Mouse (Mus musculus) embryonic facial prominence, embryonic 10.5 days (tissue): ENCODE measurements around the gene Dhtkd1. TPM values are rescaled to one million over a fixed set of nuclear protein-coding genes. Genes with fewer than 3 reads are reported as not detected.
A peak's percentile ranks its signal among the peaks of the same experiment; 100 is the strongest.

Experiments used
- DNase-seq: peaks from one replicate; pipeline ENCODE4 v3.0.0-alpha.2; 2017; ENCODE audit warnings: low spot score
- H3K27ac ChIP-seq: fragments of 300-500 bp; sonication (generic); replicated peaks from 2 replicates; pipeline ENCODE4 v1.5.1; 2016; ENCODE audit warnings: mild to moderate bottlenecking
- H3K27me3 ChIP-seq: fragments of 300-500 bp; sonication (generic); replicated peaks from 2 replicates; pipeline ENCODE4 v1.6.1; 2016; ENCODE audit warnings: low read depth, mild to moderate bottlenecking; ENCODE audit not compliant: poor library complexity, severe bottlenecking
- H3K36me3 ChIP-seq: fragments of 300-500 bp; sonication (generic); replicated peaks from 2 replicates; pipeline ENCODE4 v1.6.1; 2016; ENCODE audit warnings: mild to moderate bottlenecking, moderate library complexity
- H3K4me1 ChIP-seq: fragments of 300-500 bp; sonication (generic); 2 replicates; pipeline ENCODE4 v1.6.1; 2016
- H3K4me3 ChIP-seq: fragments of 300-500 bp; sonication (generic); 2 replicates; pipeline ENCODE4 v1.5.1; 2016; ENCODE audit warnings: mild to moderate bottlenecking, moderate library complexity
- H3K9me3 ChIP-seq: fragments of 300-500 bp; sonication (generic); 2 replicates; pipeline ENCODE4 v1.6.1; 2016; ENCODE audit warnings: mild to moderate bottlenecking
- WGBS: fragments of 180-500 bp; shearing (Covaris S2); methylation state at CpG from one replicate; pipeline ENCODE4 v1.1.7; 2016; 5-methylcytosine and 5-hydroxymethylcytosine counted together
- polyA plus RNA-seq: library from polyadenylated mRNA; unstranded; fragments of >200 nt; fragmentation: Nextera tagmentation; extraction: Ambion mirVana; gene quantifications from 2 replicates; pipeline ENCODE4 v1.2.1, GENCODE M21; 2016

The Dhtkd1 gene
- polyA plus RNA-seq, 1 experiment from 2014 or later, result 7.3 TPM

DNA sequence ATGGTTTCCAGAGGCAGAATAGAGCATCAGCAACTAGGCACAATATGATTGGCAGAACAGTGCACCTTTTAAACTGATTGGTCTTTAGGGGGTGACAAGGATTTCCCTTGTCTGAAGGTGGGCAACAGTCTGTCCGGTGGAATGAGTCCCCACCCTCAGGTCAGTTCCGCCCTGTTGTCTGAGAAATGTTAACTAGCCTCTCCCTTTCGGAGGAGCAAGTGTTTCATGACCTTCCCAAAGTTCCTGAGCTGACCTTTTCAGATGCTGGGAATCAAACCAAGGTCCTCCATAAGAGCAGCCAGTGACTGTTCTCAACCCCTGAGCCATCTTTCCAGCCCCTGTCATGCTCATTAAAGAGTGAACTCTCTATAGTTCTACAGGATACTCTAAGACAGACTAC, 4.3 kb upstream of the Dhtkd1 start:
- DNase-seq, result no peak
- H3K27ac ChIP-seq, result no peak overlapping the region
- no peaks in the 10 kb centered on the region for H3K36me3 ChIP-seq
- peaks cover 17% of the 10 kb centered on the region for H3K4me1 ChIP-seq
- WGBS, result 86% methylated on average over 3 of the region's 3 CpGs
- H3K4me3 ChIP-seq, result no peak overlapping the region
- no peaks in the 10 kb centered on the region for H3K27me3 ChIP-seq
- no peaks in the 10 kb centered on the region for H3K9me3 ChIP-seq

DNA sequence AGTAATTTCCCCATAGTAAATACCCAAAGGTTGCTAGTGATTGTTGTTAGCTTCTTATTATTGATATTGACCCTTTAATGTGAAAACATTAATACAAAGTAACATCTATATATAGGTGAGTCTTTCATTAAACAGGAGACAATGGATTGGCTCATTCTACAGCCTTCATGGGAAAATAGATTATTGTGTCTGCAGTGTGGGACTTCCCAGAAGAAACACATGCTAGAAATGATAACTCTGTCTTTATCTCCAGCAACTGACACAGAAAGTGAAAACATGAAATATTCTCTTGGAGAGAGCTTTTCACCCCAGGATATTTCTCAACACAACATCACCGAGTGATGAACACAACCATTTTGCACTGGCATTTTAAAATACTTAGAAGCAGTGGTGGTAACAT, 3.0 kb upstream of the Dhtkd1 start:
- Histone ChIP-seq H3K27ac (no peak overlapping the region), H3K36me3 (no peaks in the 10 kb centered on the region), H3K4me1 (peaks cover 18% of the 10 kb centered on the region), H3K9me3 (no peaks in the 10 kb centered on the region), H3K4me3 (no peak overlapping the region), H3K27me3 (no peaks in the 10 kb centered on the region)
- WGBS, result 86% methylated on average over 1 of the region's 1 CpGs
- no peak for DNase-seq

DNA sequence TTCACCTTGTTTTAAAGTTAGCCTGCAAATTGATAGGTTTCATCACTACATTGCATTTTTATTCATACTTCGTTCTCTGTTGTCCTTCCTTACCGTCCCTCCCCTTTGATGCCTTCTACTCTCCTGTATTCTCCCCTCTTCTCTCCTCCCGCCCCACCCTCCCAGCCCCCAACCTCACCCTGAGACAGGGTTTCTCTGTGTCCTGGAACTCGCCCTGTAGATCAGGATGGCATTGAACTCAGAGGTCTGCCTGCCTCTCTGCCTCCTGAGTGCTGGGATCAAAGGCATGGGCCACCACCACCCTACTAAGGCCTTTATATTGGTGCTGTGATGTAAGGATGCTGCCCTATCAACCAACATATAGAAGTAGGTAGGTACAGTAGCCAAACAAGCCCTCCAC, 479 bp upstream of the Dhtkd1 start:
- no peak for DNase-seq
- H3K36me3 ChIP-seq, result no peaks in the 10 kb centered on the region
- H3K4me1 ChIP-seq, result peaks cover 14% of the 10 kb centered on the region; the same call in 1 of the 2 replicates
- 38% methylated on average over 4 of the region's 4 CpGs for WGBS
- peak overlapping the region; percentile 77 for H3K4me3 ChIP-seq
- no peaks in the 10 kb centered on the region for H3K27me3 ChIP-seq
- peak overlapping the region; percentile 85; the same call in 1 of the 2 replicates for H3K27ac ChIP-seq
- no peaks in the 10 kb centered on the region for H3K9me3 ChIP-seq

DNA sequence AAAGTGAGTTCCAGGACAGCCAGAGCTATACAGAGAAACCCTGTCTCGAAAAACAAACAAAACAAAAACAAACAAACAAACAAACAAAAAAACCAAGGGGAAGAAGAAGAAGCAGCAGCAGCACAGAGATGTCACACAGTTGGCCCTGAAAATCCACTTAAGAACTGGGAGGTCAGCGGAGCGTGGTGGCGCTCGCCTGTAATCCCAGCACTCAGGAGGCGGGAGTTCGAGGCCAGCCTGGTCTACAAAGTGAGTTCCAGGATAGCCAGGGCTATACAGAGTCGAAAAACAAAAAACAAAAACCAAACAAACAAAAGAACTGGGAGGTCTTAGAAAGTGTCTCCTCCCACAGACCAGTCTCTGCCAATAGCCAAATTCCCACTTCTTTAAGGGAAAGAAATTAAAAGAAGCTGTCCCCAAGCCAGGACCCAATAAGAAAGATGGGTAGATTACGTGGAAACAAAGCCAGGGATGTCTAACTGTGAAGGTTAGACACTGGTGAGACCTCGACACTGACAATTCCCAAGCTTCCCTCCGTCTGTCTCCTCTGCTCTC, 654 bp downstream of the Dhtkd1 start:
- Histone ChIP-seq H3K36me3 (no peaks in the 10 kb centered on the region), H3K4me3 (peak overlapping the region; percentile 77), H3K27me3 (no peaks in the 10 kb centered on the region), H3K9me3 (no peaks in the 10 kb centered on the region), H3K4me1 (peaks cover 14% of the 10 kb centered on the region; the same call in 1 of the 2 replicates), H3K27ac (peak overlapping the region; percentile 85)
- DNase-seq, result no peak
- WGBS, result 56% methylated on average over 11 of the region's 11 CpGs

DNA sequence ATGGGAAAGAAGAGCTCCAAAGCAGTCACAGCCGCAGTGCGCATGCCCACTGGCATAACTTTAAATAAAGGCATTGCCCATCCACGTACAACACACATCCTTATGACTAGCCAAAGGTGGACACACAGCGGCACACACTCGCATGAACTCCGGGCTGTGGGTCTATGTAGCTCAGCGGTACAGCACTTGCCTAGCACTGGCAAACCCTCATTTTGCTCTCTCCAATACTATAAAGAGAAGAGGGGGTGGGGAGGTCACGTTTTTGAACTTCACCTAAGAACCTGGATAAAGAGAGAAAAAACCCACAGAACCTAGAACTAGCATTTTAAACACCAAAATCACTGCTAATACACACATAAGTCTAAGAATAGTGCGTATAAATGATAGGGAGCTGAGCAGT, 1.7 kb downstream of the Dhtkd1 start:
- Histone ChIP-seq H3K4me1 (peaks cover 14% of the 10 kb centered on the region; the same call in 1 of the 2 replicates), H3K27ac (no peak overlapping the region), H3K9me3 (no peaks in the 10 kb centered on the region), H3K4me3 (no peak overlapping the region), H3K27me3 (no peaks in the 10 kb centered on the region), H3K36me3 (no peaks in the 10 kb centered on the region)
- no peak for DNase-seq
- 92% methylated on average over 9 of the region's 9 CpGs for WGBS

DNA sequence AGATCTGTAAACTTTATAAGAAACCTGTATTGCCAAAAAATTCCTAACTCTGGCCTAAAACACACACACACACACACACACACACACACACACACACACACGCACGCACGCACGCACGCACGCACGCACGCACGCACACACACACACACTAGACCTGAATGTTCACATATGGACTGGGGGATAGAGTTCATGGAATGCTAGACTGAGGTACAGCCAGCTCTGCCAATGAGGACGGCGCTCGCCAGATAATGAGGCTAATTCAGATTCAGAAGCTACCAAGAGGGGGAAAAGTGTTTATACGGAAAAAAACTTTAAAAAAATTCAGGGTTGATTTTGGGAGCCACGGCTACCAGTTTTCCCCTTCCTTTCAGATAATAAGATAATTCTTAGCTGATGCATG, 2.7 kb downstream of the Dhtkd1 start:
- Histone ChIP-seq H3K9me3 (no peaks in the 10 kb centered on the region), H3K4me1 (peaks cover 14% of the 10 kb centered on the region; the same call in 1 of the 2 replicates), H3K36me3 (no peaks in the 10 kb centered on the region), H3K4me3 (no peak overlapping the region), H3K27ac (no peak overlapping the region), H3K27me3 (no peaks in the 10 kb centered on the region)
- DNase-seq, result no peak
- WGBS, result 94% methylated on average over 14 of the region's 14 CpGs

DNA sequence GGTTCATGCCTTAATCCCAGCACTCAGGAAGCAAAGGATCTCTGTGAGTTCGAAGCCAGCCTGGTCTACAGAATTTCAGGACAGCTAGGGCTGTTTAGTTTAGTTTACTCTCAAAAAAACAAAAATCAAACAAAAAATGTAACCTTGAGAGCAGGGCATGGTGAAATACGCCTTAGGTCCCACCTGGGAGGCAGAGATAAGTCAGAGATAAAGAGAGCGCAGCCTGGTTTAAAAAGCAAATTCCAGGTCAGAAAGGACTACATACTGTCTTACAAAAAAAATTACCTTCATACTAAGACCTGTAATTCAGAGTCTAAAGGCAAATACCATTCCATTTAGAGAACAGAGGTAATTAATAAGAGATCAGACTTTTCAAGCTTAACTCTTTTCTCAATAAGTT, 3.3 kb downstream of the Dhtkd1 start:
- Histone ChIP-seq H3K27me3 (no peaks in the 10 kb centered on the region), H3K27ac (no peak overlapping the region), H3K4me3 (no peak overlapping the region), H3K4me1 (peaks cover 14% of the 10 kb centered on the region; the same call in 1 of the 2 replicates), H3K9me3 (no peaks in the 10 kb centered on the region), H3K36me3 (no peaks in the 10 kb centered on the region)
- 91% methylated on average over 3 of the region's 3 CpGs for WGBS
- DNase-seq, result no peak

DNA sequence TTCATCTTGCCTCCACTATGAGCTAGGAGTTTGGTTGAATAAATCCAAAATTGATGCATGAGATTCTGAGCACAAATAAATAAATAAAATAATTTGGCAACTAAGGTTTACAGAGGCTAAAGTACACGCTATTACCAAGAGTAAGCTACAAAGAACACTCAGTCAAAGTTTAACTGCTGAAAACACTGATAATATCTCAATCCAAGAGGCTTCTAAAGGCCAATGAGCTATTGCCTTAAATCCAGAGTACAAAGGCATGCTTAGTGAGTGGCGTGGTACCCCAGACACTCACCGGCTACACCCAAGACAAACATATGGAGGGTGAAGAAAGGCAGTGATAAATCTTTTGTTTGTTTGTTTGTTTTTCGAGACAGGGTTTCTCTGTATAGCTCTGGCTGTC, 6.0 kb downstream of the Dhtkd1 start:
- DNase-seq, result no peak
- 93% methylated on average over 4 of the region's 4 CpGs for WGBS
- Histone ChIP-seq H3K36me3 (0 out of 2 replicates have a peak, but pooled peaks cover 3% of the 10 kb centered on the region), H3K9me3 (no peaks in the 10 kb centered on the region), H3K4me3 (no peak overlapping the region), H3K4me1 (no peaks in the 10 kb centered on the region), H3K27me3 (no peaks in the 10 kb centered on the region), H3K27ac (no peak overlapping the region)

DNA sequence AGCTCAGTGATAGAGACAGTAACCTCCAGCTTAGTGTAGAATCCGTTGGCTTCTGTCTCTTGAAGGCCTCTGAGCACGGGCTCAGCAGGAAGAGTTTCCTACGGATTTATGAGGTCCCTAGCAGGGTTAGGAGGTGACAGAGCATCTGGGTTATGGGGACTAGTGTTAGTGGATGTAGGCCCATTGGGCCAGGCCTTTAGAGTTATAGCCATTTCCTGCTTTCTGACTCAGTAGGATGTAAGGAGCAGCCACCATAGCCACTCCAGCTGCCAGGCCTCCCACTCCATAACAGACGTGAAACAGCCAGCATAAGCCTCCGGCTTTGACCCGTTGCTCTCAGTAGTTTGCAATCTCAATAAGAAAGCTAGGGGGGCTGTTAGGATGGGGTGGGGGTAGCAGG, 6.5 kb downstream of the Dhtkd1 start:
- Histone ChIP-seq H3K27me3 (no peaks in the 10 kb centered on the region), H3K27ac (no peak overlapping the region), H3K9me3 (no peaks in the 10 kb centered on the region), H3K4me1 (no peaks in the 10 kb centered on the region), H3K36me3 (peaks cover 8% of the 10 kb centered on the region; the same call in 1 of the 2 replicates), H3K4me3 (no peak overlapping the region)
- no peak for DNase-seq
- 76% methylated on average over 6 of the region's 6 CpGs for whole genome bisulfite sequencing

DNA sequence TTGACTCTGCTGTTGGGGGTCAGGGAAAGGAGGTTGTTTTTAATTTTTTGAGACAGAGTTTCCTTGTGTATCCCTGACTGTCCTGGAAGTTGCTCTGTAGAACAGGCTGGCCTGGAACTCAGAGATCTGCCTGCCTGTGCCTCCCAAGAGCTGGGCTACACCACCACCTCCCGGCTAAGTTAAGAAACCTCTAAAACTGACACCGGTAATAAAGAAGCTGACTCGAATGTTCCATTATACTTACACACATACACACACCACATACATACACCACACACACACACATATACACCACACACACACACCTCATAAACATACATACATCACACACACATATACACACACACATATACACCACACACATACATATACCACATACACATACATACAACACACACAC, 7.7 kb downstream of the Dhtkd1 start:
- no peaks in the 10 kb centered on the region for H3K9me3 ChIP-seq
- no peaks in the 10 kb centered on the region for H3K4me1 ChIP-seq
- 99% methylated on average over 3 of the region's 3 CpGs for WGBS

DNA sequence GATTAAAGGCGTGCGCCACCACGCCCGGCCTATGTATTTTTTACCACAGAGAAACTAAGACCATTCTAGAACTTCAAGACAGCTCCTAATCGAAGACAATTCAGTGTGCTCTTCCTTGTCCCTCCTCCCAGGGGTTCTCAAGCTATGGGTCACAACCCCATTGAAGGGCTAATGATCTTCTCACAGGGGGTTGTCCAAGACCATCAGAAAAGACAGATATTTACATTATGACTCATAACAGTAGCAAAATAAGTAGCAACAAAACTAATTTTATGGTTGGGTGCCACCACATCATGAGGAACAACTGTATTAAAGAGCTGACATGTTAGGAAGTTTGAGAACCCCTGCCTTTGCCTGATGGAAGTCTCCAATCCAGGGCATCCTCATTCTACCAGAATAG, 10.7 kb downstream of the Dhtkd1 start:
- H3K27ac ChIP-seq, result no peak overlapping the region
- no peak for DNase-seq
- H3K27me3 ChIP-seq, result no peaks in the 10 kb centered on the region
- no peaks in the 10 kb centered on the region for H3K9me3 ChIP-seq
- no peaks in the 10 kb centered on the region for H3K4me1 ChIP-seq
- no peak overlapping the region for H3K4me3 ChIP-seq
- WGBS, result 97% methylated on average over 5 of the region's 5 CpGs
- peaks cover 48% of the 10 kb centered on the region for H3K36me3 ChIP-seq

More for the DNA sequence above, 7.7 kb downstream of the Dhtkd1 start:
- Histone ChIP-seq H3K4me3 (no peak overlapping the region), H3K36me3 (peaks cover 18% of the 10 kb centered on the region), H3K27me3 (no peaks in the 10 kb centered on the region), H3K27ac (no peak overlapping the region)
- no peak for DNase-seq

DNA sequence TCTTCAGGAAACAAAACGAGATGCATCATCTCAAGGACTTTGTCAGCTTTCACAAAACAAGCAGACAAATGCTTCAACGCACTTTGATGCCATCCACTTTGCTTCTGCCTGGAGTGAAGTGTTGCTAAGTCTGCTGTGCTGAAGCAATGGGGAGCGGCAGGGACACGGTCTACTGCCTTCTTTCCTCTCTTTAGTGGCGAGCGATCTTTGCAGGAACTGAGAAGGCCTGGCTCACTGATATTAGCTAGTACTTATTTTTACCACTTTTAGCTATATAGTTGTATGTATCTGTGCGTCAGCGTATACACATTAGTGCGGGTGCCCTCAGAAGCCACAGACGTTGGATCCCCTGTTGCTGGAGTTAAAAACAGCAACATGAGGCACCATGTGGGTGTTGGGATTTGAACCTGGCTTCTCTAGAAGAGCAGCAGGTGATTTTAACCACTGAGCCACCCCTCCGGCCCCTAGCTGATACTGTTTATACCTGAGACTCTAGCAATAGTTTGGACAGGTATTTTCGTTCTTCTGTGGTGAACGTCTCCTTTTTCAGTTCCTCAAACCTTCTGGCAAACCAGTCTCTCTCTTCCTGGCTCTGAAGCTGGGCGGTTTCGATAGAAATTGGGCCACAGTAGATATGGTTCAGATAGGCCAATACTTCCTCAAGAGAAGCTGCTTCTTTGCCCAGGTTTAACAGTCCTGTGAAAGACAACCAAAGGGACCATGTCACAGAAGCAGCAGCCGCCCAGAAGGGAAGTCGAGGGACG, 12.1 kb downstream of the Dhtkd1 start:
- H3K4me1 ChIP-seq, result no peaks in the 10 kb centered on the region
- peaks cover 55% of the 10 kb centered on the region for H3K36me3 ChIP-seq
- no peaks in the 10 kb centered on the region for H3K9me3 ChIP-seq
- H3K27me3 ChIP-seq, result no peaks in the 10 kb centered on the region
- 91% methylated on average over 18 of the region's 18 CpGs for WGBS
- no peak overlapping the region for H3K4me3 ChIP-seq
- H3K27ac ChIP-seq, result no peak overlapping the region
- DNase-seq, result no peak

DNA sequence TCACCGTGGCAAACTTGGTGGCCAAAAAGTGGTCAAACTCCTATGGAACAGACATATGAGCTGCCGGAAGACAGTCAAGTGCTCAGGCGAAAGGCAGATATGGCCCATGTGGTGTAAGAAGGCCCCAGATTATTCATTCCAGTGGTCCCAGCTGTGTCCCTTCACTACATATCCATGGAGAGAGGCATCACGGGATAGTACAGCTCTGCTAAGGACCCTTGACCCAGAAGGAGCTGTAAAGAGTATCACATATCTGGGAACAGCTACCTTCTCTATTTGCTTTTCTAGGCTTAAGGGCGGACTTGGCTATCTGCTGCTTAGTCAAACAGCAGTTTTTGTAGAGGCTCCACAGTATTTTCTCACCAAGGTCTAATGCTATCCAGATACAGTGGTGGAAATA, 12.8 kb downstream of the Dhtkd1 start:
- Histone ChIP-seq H3K4me3 (no peak overlapping the region), H3K27ac (no peak overlapping the region)

More for the DNA sequence above, 12.8 kb downstream of the Dhtkd1 start:
- Histone ChIP-seq H3K9me3 (no peaks in the 10 kb centered on the region), H3K36me3 (peaks cover 55% of the 10 kb centered on the region), H3K27me3 (no peaks in the 10 kb centered on the region), H3K4me1 (no peaks in the 10 kb centered on the region)
- DNase-seq, result no peak
- 88% methylated on average over 5 of the region's 5 CpGs for WGBS
